Mouse (Mus musculus): ENCODE data around the gene Tmf1.

Tmf1 gene

GRCm38 (mm10) chr6:97106777-97107176 is 72.1 kb downstream of the Tmf1 start:
- DNase-seq (ENCODE audit: low spot score in 2 of 2) = peak in 1 of 2 experiments; percentile 7

DNA sequence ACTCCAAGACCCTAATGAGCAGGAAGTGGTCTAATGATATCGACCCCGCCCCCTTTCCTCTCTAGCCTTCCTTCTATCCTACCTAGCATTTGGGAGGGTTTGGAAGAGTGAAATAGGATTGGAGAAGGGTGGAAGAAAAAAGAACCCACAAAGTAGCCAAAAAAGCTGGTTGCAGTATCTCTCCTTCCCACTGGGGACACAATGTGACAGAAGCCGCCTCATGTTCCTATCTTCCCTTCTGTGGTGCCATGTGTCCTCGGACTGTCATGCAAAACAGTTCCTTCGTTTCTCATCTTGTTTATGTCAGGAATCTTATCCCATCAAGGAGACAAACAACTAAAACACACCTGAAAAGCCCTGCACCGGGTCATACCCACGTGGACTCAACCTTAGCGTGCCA is 72.8 kb downstream of the Tmf1 start:
- no peak for DNase-seq (ENCODE audit: low spot score in 2 of 2)

GRCm38 (mm10) chr6:97104264-97104852 is 74.6 kb downstream of the Tmf1 start:
- no peak for DNase-seq (ENCODE audit: low spot score in 2 of 2)

All from heart, adult 9 months (tissue).